Mouse (Mus musculus): ENCODE measurements at regions not wholly inside any gene's neighbourhood (a gene's known extent, or its start where the extent isn't known, plus 50 kb on each side); places are given as distances from the start of the nearest gene placed in this dataset.

DNA sequence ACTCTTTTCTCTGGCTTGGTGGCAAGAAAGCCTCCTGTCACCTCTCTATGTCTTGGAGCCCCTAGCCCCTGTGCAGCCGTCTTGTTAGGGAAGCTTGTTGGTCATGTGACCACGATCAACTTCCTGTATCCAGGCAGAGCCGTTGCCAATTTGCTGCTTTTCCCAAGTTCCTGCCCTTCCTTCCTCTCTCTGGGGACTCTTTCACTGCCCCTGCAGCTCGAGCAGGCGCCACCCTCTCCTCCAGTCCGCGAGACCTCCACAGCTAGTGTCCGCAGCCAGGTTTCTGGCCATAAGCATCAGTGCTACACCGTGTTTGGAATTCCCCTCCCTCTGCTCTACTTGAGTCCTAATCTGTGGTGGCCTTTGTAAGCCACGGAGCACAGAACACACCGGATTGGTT, 59.7 kb upstream of the 4931429L15Rik start:
- WGBS = 76% methylated on average over 11 of the region's 11 CpGs
- no peaks in the 10 kb centered on the region for H3K27me3 ChIP-seq (ENCODE audit: insufficient read depth, low read length)
- no peak for TF ChIP-seq CTCF (IDR thresholded peaks at IDR 0.05)
- no peaks in the 10 kb centered on the region for H3K9me3 ChIP-seq (ENCODE audit: low read length)
- H3K36me3 ChIP-seq (ENCODE audit: insufficient read depth, low read length) = no peaks in the 10 kb centered on the region
- no peak for DNase-seq (ENCODE audit: low spot score)
- H3K4me3 ChIP-seq (ENCODE audit: low read depth, low read length) = no peak overlapping the region
- ATAC-seq (ENCODE audit: low FRiP score) = no peak
- H3K4me2 ChIP-seq (ENCODE audit: low read depth, low read length, poor library complexity, severe bottlenecking) = no peak overlapping the region
- no peak overlapping the region for H3K9ac ChIP-seq (replicated peaks; ENCODE audit: low read length, poor library complexity, severe bottlenecking)
- H3K4me1 ChIP-seq (ENCODE audit: insufficient read depth, low read length) = no peaks in the 10 kb centered on the region
- H3K27ac ChIP-seq (ENCODE audit: low read depth, low read length) = no peak overlapping the region

DNA sequence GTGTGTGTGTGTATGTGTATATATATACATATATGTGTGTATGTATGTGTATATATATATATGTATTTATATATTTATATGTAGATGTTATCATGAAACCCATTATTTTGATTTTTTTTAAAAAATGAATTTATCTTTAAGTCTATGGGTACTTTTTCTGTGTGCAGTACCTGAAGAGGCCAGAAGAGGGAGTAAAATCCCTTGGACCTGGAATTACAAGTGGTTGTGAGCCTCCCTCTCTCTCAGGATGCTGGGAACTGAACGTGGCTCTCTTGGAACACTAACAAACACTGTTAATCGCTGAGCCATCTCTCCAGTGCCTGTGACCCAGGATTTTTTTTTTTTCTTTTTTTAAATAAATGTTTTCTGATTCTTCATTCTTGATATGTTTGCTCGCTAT, 58.6 kb upstream of the 4931429L15Rik start:
- 87% methylated on average over 3 of the region's 3 CpGs for WGBS
- Histone ChIP-seq H3K4me2 (ENCODE audit: low read depth, low read length, poor library complexity, severe bottlenecking) (no peak overlapping the region), H3K4me3 (ENCODE audit: low read depth, low read length) (no peak overlapping the region), H3K4me1 (ENCODE audit: insufficient read depth, low read length) (no peaks in the 10 kb centered on the region), H3K9me3 (ENCODE audit: low read length) (no peaks in the 10 kb centered on the region), H3K9ac (replicated peaks; ENCODE audit: low read length, poor library complexity, severe bottlenecking) (no peak overlapping the region), H3K36me3 (ENCODE audit: insufficient read depth, low read length) (no peaks in the 10 kb centered on the region), H3K27ac (ENCODE audit: low read depth, low read length) (no peak overlapping the region), H3K27me3 (ENCODE audit: insufficient read depth, low read length) (no peaks in the 10 kb centered on the region)
- ATAC-seq (ENCODE audit: low FRiP score) = no peak
- TF ChIP-seq CTCF (IDR thresholded peaks at IDR 0.05) = peak; percentile 46
- no peak for DNase-seq (ENCODE audit: low spot score)
